Mouse (Mus musculus): Measurements from ENCODE around the gene Foxo1.

DNA sequence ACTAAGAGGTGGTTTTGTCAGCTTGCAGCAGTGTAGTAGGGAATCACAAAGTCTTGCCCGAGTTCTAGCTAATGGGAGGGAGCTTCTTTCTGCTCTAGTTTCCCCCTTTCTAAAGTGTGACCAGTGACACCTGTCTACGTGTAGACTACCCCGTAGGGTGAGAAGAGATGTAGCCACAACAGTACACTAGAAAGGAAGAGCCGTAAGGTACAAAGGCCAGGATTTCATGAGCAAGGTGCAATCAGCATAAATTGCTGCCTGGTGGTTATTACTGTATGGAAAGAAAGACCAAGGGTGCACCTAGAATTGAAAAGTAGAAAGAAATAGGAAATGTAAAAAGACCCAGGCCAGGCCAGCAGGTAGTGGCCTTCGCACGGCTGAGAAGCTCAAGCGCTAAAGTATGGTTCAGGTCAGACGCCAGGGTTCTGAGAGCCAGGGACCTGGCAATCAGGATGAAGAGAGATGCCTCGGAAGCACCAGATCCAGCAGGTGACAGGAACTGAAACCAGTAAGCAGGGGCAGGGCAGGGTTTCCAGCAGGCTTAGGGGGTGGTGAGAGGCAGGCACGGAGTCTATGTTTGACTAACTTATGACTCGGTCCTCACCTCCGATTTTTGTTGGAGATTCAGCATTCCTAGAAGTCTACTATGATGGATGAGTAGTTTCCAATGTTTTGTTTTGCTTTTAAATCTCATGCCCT lies 72.3 kb downstream of the Foxo1 start:
- TF ChIP-seq JUND (IDR thresholded peaks at IDR 0.05; ENCODE audit: low read depth, low read length), result no peak
- TF ChIP-seq RAD21 (IDR thresholded peaks at IDR 0.05; ENCODE audit: low read depth, low read length), result no peak
- no peak for TF ChIP-seq ELF1 (IDR thresholded peaks at IDR 0.05; ENCODE audit: low read depth, low read length)
- no peak for TF ChIP-seq RCOR1 (IDR thresholded peaks at IDR 0.05; ENCODE audit: low read depth, low read length)
- TF ChIP-seq CTCF (IDR thresholded peaks at IDR 0.05 in 2 of 3, conservative IDR thresholded peaks at IDR 0.05 in 1 of 3; ENCODE audit: control insufficient read depth in 1 of 3, insufficient read depth in 1 of 3, low read depth in 2 of 3, low read length in 3 of 3, poor library complexity in 1 of 3, severe bottlenecking in 1 of 3), result no peak
- TF ChIP-seq POLR2AphosphoS5 (IDR thresholded peaks at IDR 0.05; ENCODE audit: borderline replicate concordance, low read depth, low read length), result no peak
- no peak for TF ChIP-seq POLR2AphosphoS2 (IDR thresholded peaks at IDR 0.05; ENCODE audit: low read length)
- no peak for TF ChIP-seq POLR2A (IDR thresholded peaks at IDR 0.05; ENCODE audit: control insufficient read depth in 1 of 2, insufficient read depth in 1 of 2, low read depth in 1 of 2, low read length in 2 of 2, poor library complexity in 1 of 2)
- no peak for TF ChIP-seq EP300 (IDR thresholded peaks at IDR 0.05; ENCODE audit: low read depth in 1 of 2, low read length in 2 of 2)
- TF ChIP-seq E2F4 (IDR thresholded peaks at IDR 0.05; ENCODE audit: borderline replicate concordance, low read depth, low read length), result no peak
- TF ChIP-seq MAZ (IDR thresholded peaks at IDR 0.05; ENCODE audit: low read depth, low read length), result no peak
